ENCODE assay signal across 24 mouse cellular contexts in genomic region chr17:86242291-86242690, GRCm38 (mm10).
DNase-seq lines count a peak whose midpoint lies in the region; TF ChIP-seq lines count a peak whose summit lies in the region.
"Had no signal": no experiment of that assay in that cellular context is flagged by ENCODE, and none has a peak within 500 bp of the region (broad histone marks: within the 10 kb centered on the region; RNA-seq: fewer than 3 reads in every experiment).

No protein-coding gene starts in this region.

- no peak for TF ChIP-seq EP300 in CH12.LX (IDR thresholded peaks at IDR 0.05; ENCODE audit: low read length)

- WGBS in forebrain, embryonic 10.5 days = 92% methylated on average over 9 of the region's 9 CpGs
- WGBS in cerebellum, adult 2 months = 93% methylated on average over 9 of the region's 9 CpGs

- in situ Hi-C loops in CH12.LX (cut with MboI; ENCODE audit: low pct_ligation_motif_present, low pct_unique_long_range_greater_than_20kb, low sequenced_read_pairs) = no loop called here

- dilution Hi-C loops in CH12.LX (cut with MboI; ENCODE audit: extremely low pct_ligation_motif_present, extremely low pct_unique_long_range_greater_than_20kb, low sequenced_read_pairs) = no loop called here

- peak overlapping the region; percentile 37; the same call in 1 of the 2 replicates for H3K4me2 ChIP-seq in CH12.LX (ENCODE audit: insufficient read depth, low read depth, poor library complexity, severe bottlenecking)
- H3K4me2 ChIP-seq: embryonic facial prominence, embryonic 12.5 days; embryonic facial prominence, embryonic 15.5 days; forebrain, embryonic 12.5 days; forebrain, embryonic 15.5 days; heart, embryonic 12.5 days; heart, embryonic 15.5 days; hindbrain, embryonic 14.5 days had no signal

- H3K9me3 ChIP-seq in CH12.LX (replicated peaks; ENCODE audit: low read length) = no peaks in the 10 kb centered on the region
- no peaks in the 10 kb centered on the region for H3K9me3 ChIP-seq in forebrain, embryonic 10.5 days
- H3K9me3 ChIP-seq: embryonic facial prominence, embryonic 12.5 days; embryonic facial prominence, embryonic 15.5 days; forebrain, embryonic 12.5 days; forebrain, embryonic 15.5 days; heart, embryonic 12.5 days; heart, embryonic 15.5 days had no signal

- no peaks in the 10 kb centered on the region for H3K27me3 ChIP-seq in CH12.LX (replicated peaks)
- H3K27me3 ChIP-seq in forebrain, embryonic 10.5 days (ENCODE audit: poor library complexity, severe bottlenecking) = no peaks in the 10 kb centered on the region
- no peaks in the 10 kb centered on the region for H3K27me3 ChIP-seq in cerebellum, adult 2 months (ENCODE audit: control insufficient read depth, insufficient read depth, low read length)
- H3K27me3 ChIP-seq: embryonic facial prominence, embryonic 12.5 days; embryonic facial prominence, embryonic 15.5 days; forebrain, embryonic 12.5 days; forebrain, embryonic 15.5 days; heart, embryonic 12.5 days; heart, embryonic 15.5 days had no signal

- no peak for TF ChIP-seq POLR2A in CH12.LX (IDR thresholded peaks at IDR 0.05; ENCODE audit: low read depth, low read length)
- no peak for TF ChIP-seq POLR2A in cerebellum, adult 2 months (IDR thresholded peaks at IDR 0.05; ENCODE audit: borderline replicate concordance, insufficient read depth, low read length)

- H3K79me2 ChIP-seq in CH12.LX (replicated peaks; ENCODE audit: control insufficient read depth, extremely low read depth, insufficient read depth, poor library complexity, severe bottlenecking) = 0 out of 2 replicates have a peak, but pooled peaks cover 9% of the 10 kb centered on the region

- no peak for TF ChIP-seq RAD21 in CH12.LX (IDR thresholded peaks at IDR 0.05; ENCODE audit: low read depth, low read length)

- TF ChIP-seq CTCF in layer of hippocampus, adult 2 months (conservative IDR thresholded peaks at IDR 0.05) = no peak
- no peak for TF ChIP-seq CTCF in CH12.LX (conservative IDR thresholded peaks at IDR 0.05 in 1 of 2, IDR thresholded peaks at IDR 0.05 in 1 of 2; ENCODE audit: low read depth in 2 of 2, low read length in 2 of 2)
- no peak for TF ChIP-seq CTCF in cerebellum, adult 2 months (IDR thresholded peaks at IDR 0.05; ENCODE audit: borderline replicate concordance, insufficient read depth, low read depth, low read length)

- H3K27ac ChIP-seq in layer of hippocampus, adult 2 months = peak overlapping the region; percentile 5; the same call in 1 of the 2 replicates
- H3K27ac ChIP-seq in CH12.LX (ENCODE audit: insufficient read depth, low read depth) = peak overlapping the region; percentile 12; the same call in 1 of the 2 replicates
- no peak overlapping the region for H3K27ac ChIP-seq in forebrain, embryonic 10.5 days
- H3K27ac ChIP-seq in cerebellum, adult 2 months (ENCODE audit: insufficient read depth, low read length) = no peak overlapping the region
- H3K27ac ChIP-seq: embryonic facial prominence, embryonic 12.5 days; embryonic facial prominence, embryonic 15.5 days; forebrain, embryonic 12.5 days; forebrain, embryonic 15.5 days; gastrocnemius, adult 2 months; heart, embryonic 15.5 days; hindbrain, embryonic 14.5 days; hindbrain, postnatal 0 days had no signal

- H3K36me3 ChIP-seq in CH12.LX (replicated peaks in 1 of 2; ENCODE audit: control insufficient read depth in 1 of 2, insufficient read depth in 1 of 2, low read length in 1 of 2) = peaks cover 0 to 29% of the 10 kb centered on the region in 2 experiments
- no peaks in the 10 kb centered on the region for H3K36me3 ChIP-seq in forebrain, embryonic 10.5 days (replicated peaks)
- H3K36me3 ChIP-seq: embryonic facial prominence, embryonic 12.5 days; embryonic facial prominence, embryonic 15.5 days; forebrain, embryonic 12.5 days; forebrain, embryonic 15.5 days; heart, embryonic 12.5 days; heart, embryonic 15.5 days had no signal

- no peak overlapping the region for H3K4me3 ChIP-seq in layer of hippocampus, adult 2 months
- H3K4me3 ChIP-seq in CH12.LX (replicated peaks in 1 of 3; ENCODE audit: low read depth in 2 of 3, low read length in 2 of 3, poor library complexity in 1 of 3) = peak overlapping the region in 1 of 3 experiments; percentile 4
- no peak overlapping the region for H3K4me3 ChIP-seq in forebrain, embryonic 10.5 days
- H3K4me3 ChIP-seq in cerebellum, adult 2 months (replicated peaks; ENCODE audit: insufficient read depth, low read depth, low read length) = no peak overlapping the region
- H3K4me3 ChIP-seq: embryonic facial prominence, embryonic 12.5 days; embryonic facial prominence, embryonic 15.5 days; forebrain, embryonic 12.5 days; forebrain, embryonic 15.5 days; heart, embryonic 12.5 days; heart, embryonic 15.5 days had no signal

- no peak overlapping the region for H3K9ac ChIP-seq in CH12.LX (ENCODE audit: insufficient read depth, low read depth)
- H3K9ac ChIP-seq: embryonic facial prominence, embryonic 12.5 days; embryonic facial prominence, embryonic 15.5 days; forebrain, embryonic 12.5 days; forebrain, embryonic 15.5 days; heart, embryonic 12.5 days; heart, embryonic 15.5 days; hindbrain, embryonic 14.5 days had no signal

- DNase-seq in layer of hippocampus, adult 2 months (ENCODE audit: low spot score in 2 of 2) = no peak
- no peak for DNase-seq in layer of hippocampus, adult 18-20 months (ENCODE audit: low spot score in 2 of 2)
- DNase-seq in spleen, adult 18-20 months = peak; percentile 28 to 31
- DNase-seq in spleen, adult 12 weeks (ENCODE audit: low spot score) = no peak
- no peak for DNase-seq in CH12.LX (ENCODE audit: extremely low read depth)
- DNase-seq in forebrain, embryonic 10.5 days (ENCODE audit: extremely low spot score, low spot score) = no peak
- no peak for DNase-seq in cerebellum, adult 2 months
- DNase-seq: adrenal gland, postnatal 10 days; adrenal gland, postnatal 36 days; cerebellum, adult 18-20 months; cerebellum, adult 9-11 months; cerebellum, postnatal 25 days; gastrocnemius, adult 2 months; gastrocnemius, postnatal 14 days; heart, postnatal 10 days; heart, postnatal 36 days had no signal

- H3K4me1 ChIP-seq in CH12.LX (ENCODE audit: control insufficient read depth in 1 of 2, insufficient read depth in 2 of 2) = peaks cover 23 to 78% of the 10 kb centered on the region in 2 experiments
- H3K4me1 ChIP-seq in forebrain, embryonic 10.5 days = peaks cover 12% of the 10 kb centered on the region; the same call in 1 of the 2 replicates
- H3K4me1 ChIP-seq in cerebellum, adult 2 months (ENCODE audit: control insufficient read depth, insufficient read depth, low read length) = peaks cover 16% of the 10 kb centered on the region
- H3K4me1 ChIP-seq: embryonic facial prominence, embryonic 12.5 days had no signal

TF ChIP-seq in CH12.LX, 34 proteins besides CTCF, POLR2A, EP300 and RAD21:
- TF ChIP-seq PAX5 (IDR thresholded peaks at IDR 0.05; ENCODE audit: low read length) (no peak), JUND (conservative IDR thresholded peaks at IDR 0.05; ENCODE audit: low read depth, low read length) (no peak), SMC3 (IDR thresholded peaks at IDR 0.05; ENCODE audit: low read depth, low read length) (no peak), MXI1 (IDR thresholded peaks at IDR 0.05; ENCODE audit: low read depth, low read length) (no peak), ZNF384 (IDR thresholded peaks at IDR 0.05; ENCODE audit: low read depth, low read length) (no peak), GABPA (IDR thresholded peaks at IDR 0.05; ENCODE audit: insufficient replicate concordance, low read depth, low read length) (no peak), NELFE (IDR thresholded peaks at IDR 0.05; ENCODE audit: low read depth, low read length) (no peak), USF2 (conservative IDR thresholded peaks at IDR 0.05; ENCODE audit: low read depth, low read length) (no peak), MAFK (IDR thresholded peaks at IDR 0.05; ENCODE audit: insufficient replicate concordance, low read length) (no peak), ELF1 (IDR thresholded peaks at IDR 0.05; ENCODE audit: low read depth, low read length) (no peak)

Comparison
In these comparisons a context has a peak if more than half of its experiments do, and no peak if none do; other contexts are left out.
1. DNase-seq: peak in spleen, adult 18-20 months (2 of 2); none in layer of hippocampus, adult 2 months (0 of 2), layer of hippocampus, adult 18-20 months (0 of 2), spleen, adult 12 weeks (single experiment), CH12.LX (single experiment), forebrain, embryonic 10.5 days (single experiment) and cerebellum, adult 2 months (0 of 2).
2. H3K27ac ChIP-seq: peak in layer of hippocampus, adult 2 months (single experiment) and CH12.LX (single experiment); none in forebrain, embryonic 10.5 days (single experiment) and cerebellum, adult 2 months (single experiment).